Mouse (Mus musculus) MN1 (cell line): ENCODE results near the gene Irgq.
"Not testable (repeated sequence)": the region's sequence is repeated elsewhere in the genome, so short reads cannot be mapped to it uniquely, and the experiment has no call there.

ENCODE experiments used
- DNase-seq: peaks from one replicate; pipeline ENCODE4 v3.0.0-alpha.2; 2016; ENCODE audit warnings: low spot score

Irgq gene

GRCm38 (mm10) chr7:24530062-24530931, at the start of gene Irgq:
Irgq (plus strand) TSS chr7:24530689.
- peak; percentile 98 for DNase-seq

GRCm38 (mm10) chr7:24480986-24481473, 49.5 kb upstream of the Irgq start:
- no peak for DNase-seq

- peak; percentile 90 for DNase-seq
These were observed 48.8 kb upstream of the Irgq start, which contains the start of gene Cadm4 for GRCm38 (mm10) chr7:24481474-24482207. Cadm4 (plus strand) TSS chr7:24482023.

DNA sequence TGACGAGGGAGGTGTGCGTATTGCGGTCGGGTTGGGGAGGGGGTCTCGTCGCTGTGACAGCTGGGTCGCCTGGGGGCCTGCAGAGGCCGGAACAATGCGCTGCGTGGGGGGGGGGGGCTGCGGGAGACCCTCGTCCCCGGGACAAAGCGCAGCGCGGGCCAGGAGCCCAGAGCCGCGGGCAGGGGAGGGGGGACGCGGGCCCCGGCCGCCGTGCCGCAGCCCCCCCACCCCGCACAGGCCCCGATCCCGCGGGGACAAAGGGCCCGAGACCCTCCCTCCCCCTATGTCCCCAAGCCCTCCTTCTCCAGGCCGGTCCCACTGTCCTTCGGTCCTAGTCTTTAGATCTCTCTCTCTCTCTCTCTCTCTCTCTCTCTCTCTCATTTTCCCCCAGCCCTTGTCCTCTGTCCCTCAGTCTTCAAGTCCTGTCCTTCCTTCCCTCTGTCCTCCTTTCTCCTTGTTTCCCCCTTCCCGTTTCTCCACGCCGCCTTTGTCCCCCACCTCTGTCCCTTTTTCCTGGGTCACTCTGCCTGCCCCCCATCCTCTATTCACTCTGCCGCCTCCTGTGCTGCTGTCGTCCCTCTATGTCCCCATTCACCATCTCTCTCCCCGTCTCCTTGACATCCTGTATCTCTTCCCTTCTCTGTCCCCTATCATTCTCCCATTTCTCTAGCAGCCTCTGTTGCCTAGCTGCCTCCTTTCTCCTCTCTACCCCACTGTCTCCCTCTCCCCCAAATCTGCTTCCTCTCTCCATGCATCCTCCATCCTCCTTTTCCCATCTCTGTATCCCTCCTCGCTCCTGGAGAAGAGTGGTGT, 48.1 kb upstream of the Irgq start:
- DNase-seq: no peak

GRCm38 (mm10) chr7:24483291-24483690, 47.2 kb upstream of the Irgq start:
- not testable (repeated sequence) for DNase-seq

DNA sequence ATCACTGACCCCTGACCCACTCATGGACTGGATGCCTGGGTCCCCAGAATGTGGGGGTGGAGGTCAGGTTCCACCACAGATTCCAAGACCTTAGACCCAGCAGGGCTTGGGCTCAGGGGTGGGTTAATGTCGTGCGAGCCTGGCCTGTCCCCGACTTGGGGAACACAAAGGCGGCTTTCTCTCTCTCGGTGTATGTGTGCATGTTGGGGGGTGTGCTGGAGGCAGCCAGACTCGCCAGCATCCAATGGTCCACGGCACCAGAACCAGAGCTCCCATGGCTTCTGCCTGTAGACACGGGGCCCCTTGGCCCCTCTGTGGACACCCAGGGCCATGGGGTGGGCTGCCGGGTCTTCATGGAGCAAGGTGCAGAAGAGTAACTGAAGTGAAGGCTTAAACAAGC, 45.0 kb upstream of the Irgq start:
- no peak for DNase-seq

DNA sequence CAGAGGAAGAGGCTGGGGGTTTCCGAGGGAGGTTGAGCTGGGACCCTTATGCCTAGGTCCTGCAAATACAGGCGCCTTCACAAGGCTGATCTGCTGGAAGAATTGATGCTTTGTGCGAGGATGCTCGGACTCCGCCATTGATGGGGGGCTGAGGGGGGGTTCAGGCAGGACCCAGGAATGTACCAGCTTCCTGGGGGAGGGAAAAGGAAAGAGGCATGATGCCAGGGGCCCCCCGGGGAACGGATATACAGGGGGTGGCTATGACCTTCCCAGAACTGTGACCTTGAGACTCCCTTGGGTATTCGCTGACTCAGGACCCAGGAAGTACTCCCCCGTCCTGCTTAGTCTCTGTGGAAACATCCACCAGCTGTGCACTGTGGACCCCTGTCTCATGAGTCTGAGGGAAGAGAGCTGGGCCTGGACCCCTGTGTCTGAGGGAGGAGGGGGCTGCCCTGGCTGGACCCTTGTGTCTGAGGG, 43.8 kb upstream of the Irgq start:
- DNase-seq: no peak

DNA sequence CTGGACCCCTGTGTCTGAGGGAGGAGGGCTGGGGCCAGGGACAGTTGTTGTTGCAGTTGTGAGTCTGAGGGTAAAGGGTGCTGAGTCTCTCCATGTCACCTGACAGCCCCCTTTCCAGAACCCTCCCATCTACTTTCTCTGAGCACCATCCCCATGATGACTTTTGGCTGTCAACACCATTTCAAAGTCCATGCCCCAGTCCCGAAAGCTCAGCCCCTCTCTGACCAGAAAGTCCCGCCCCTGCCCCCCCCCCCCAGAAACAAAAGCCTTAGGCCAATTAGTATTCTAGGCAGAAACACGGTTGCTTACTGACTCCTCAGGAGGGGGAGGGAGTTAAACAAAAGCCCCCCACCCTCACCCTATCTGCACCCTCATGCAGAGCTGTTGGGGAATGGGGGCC, 43.1 kb upstream of the Irgq start:
- DNase-seq: no peak

- DNase-seq: no peak
These were observed 42.2 kb upstream of the Irgq start for GRCm38 (mm10) chr7:24488303-24488702.

DNA sequence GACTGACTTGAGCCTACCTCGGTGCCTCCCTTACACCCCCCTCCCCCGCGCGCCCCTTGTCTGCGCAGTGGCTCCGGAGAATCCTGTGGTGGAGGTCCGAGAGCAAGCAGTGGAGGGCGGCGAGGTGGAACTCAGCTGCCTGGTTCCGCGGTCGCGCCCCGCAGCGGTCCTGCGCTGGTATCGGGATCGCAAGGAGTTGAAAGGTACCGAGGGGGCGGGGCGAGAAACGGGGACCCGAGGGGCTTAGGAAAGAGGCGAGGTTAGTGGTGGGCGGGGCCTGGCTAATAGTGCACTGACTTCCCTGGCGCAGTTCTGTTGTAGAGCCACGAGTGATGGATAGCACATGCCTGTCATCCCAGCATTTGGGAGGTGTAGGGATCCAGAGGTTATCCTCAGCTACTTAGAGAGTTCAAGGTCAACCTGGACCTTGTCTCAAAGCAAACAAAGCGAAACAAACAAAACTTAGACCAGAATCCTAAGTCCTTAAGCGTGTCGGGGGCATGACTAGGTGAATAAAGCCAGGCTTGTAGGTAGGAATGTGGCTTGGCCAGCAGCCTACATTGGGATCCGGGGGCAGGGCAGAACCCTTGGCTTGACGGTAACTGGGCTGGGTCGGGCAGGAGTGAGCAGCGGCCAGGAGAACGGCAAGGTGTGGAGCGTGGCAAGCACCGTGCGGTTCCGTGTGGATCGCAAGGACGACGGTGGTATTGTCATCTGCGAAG, 30.5 kb upstream of the Irgq start:
- DNase-seq: no peak

DNA sequence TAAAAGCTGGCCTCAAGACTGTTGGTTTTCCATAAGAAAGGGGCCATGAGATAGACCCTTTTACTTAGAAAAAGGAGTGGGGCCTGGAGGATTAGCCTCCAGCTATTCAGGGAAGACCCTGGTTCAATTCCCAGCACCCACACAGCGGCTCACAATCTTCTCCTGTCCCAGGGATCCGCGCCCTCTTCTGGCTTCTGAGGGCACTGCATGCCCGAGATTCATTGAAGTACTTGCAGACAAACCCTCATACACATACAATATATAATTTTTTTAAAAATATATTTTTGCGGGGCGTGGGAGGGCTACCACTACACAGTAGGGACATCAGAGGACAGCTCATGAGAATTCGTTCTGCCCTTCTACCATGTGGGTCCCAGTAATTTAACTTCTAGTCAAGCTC, 29.6 kb upstream of the Irgq start:
- no peak for DNase-seq

DNA sequence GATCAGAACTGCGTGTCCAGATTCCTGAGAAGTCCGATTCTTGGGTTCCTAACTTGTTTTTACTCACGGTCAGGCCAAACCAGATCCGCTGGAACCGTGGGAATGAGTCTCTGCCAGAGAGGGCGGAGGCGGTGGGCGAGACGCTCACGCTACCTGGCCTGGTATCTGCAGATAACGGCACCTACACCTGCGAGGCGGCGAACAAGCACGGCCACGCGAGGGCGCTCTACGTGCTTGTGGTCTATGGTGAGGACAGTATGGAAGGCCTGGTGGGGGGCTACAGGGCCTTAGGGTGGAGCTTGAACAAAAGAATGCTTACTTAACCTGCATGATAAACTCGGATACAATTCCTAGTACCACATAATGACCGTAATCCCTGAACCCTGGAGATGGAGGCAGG, 29.0 kb upstream of the Irgq start:
- DNase-seq: no peak

DNA sequence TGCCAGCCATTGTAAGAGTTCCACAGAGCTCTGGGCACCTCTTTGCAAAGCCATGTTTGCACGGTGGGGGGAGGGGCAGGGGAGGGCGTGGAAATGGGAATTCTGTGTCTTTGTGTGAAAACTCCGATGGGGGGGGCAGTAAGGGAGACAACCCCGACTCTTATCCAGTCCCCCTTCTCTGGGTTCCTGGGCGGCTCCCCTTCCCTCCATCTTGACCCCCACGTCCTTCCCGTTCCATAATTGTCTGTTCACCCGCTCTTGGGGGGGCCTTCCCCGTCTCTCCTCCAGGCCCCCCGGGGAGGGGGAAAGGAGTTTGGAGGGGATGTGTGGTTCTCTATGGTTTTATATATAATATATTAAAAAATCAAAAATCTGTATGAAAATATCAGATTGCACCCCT, 26.5 kb upstream of the Irgq start:
- DNase-seq: no peak

GRCm38 (mm10) chr7:24504868-24505267, 25.6 kb upstream of the Irgq start:
- DNase-seq: no peak

DNA sequence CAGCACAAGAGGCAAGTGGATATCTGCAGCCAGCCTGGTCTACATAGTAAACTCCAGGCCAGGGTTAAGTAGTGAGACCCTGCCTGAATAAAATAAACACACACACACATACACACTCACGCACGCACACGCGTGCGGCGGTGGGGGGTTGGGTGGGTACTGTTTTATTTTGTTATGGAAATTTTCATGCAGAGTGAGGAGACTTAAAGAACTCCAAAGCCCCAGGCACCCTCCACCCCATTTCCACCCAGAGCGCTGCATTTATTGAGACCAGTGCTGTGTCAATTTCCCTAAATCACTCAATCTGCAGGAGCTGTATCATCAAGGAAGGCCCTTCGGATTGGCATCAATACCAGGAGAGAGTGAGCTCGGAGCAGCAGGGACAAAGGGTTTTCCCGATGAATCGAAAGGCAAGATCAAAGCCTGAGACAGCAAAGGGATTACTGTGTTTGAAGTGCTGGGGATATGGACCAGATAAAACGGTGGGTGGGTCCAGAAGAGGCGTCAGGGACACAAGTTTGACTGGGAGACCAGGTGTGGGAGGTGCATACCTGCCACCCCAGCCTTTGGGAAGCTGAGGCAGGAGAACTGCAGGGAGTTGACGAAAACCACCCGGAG, 24.9 kb upstream of the Irgq start:
- DNase-seq: no peak

GRCm38 (mm10) chr7:24506065-24506459, 24.4 kb upstream of the Irgq start:
- DNase-seq: no peak

- DNase-seq: peak; percentile 67
These were observed 24.0 kb upstream of the Irgq start for GRCm38 (mm10) chr7:24506476-24506837.

DNA sequence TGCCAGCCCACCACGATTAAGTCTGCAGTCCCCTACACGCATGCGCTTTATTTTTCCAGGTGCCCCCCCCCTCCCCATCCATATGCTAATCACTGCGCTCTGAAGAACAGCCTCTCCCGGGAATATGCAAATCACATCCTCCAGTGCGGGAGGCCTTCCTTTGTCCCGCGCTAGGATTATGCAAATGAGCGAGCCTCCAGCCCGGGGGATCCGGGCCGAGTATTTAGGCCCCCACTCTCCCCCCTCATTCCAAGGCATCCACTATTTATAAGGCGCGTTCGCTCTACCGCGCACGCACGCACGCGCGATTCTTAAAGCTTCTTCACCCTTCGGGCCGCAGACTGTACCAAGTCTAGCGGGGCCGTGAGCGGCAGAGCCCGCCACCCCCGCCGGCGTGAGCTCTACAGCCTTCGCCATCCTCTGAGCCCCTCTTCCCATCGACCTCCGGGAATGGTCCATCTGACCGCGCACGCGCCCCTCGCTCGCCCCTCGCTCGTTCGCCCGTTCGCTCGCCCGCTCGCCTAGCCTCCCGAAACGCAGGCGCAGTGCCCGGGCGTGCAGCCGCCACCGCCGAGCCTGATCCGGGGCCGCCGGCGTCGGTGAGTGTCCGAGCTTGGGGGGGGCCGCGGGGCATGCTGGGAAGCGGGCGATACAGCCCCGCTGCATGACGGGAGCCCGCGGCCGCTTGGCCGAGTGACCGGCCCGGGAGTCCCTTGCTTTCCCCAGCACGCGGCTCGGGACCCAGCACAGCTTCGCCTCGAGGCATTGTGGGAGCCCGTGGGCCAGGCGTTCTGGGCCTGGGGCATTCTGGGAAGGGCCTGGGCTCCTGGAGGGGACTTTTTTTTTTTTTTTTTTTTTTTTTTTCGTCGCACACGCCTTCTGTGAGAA, 23.4 kb upstream of the Irgq start, which contains the start of gene Zfp428:
Zfp428 (plus strand) TSS at position 169 of the 888 bp plus-strand sequence.
- peak; percentile 90 for DNase-seq

GRCm38 (mm10) chr7:24507726-24508114, 22.8 kb upstream of the Irgq start:
- no peak for DNase-seq

GRCm38 (mm10) chr7:24512355-24512754, 18.1 kb upstream of the Irgq start, which contains the start of gene AC161166.1:
AC161166.1 (minus strand) TSS chr7:24512455.
- no peak for DNase-seq
